Mouse (Mus musculus) cerebellum, adult 2 months (tissue): Measurements from ENCODE around the gene Gm3776. TPM values are rescaled to one million over a fixed set of nuclear protein-coding genes. Genes with fewer than 3 reads are reported as not detected.
"Not testable (repeated sequence)": the region's sequence is repeated elsewhere in the genome, so short reads cannot be mapped to it uniquely, and the experiment has no call there.

Source experiments
- DNase-seq, 2 experiments: peaks; one replicate each; pipeline ENCODE4 v3.0.0; 2021
- H3K27ac ChIP-seq: fragments of 200-500 bp; 2 replicates; pipeline ENCODE4 v1.5.1; 2012; ENCODE audit warnings: low read length, control low read depth, inconsistent platforms; ENCODE audit not compliant: insufficient read depth
- H3K27me3 ChIP-seq: fragments of 200-500 bp; 2 replicates; pipeline ENCODE4 v1.6.1; 2012; ENCODE audit warnings: inconsistent platforms, mild to moderate bottlenecking, low read length, moderate library complexity; ENCODE audit not compliant: control insufficient read depth, insufficient read depth
- H3K4me1 ChIP-seq: fragments of 200-500 bp; 2 replicates; pipeline ENCODE4 v1.6.1; 2011; ENCODE audit warnings: low read length; ENCODE audit not compliant: control insufficient read depth, insufficient read depth
- H3K4me3 ChIP-seq: fragments of 200-500 bp; replicated peaks from 2 replicates; pipeline ENCODE3; 2011; ENCODE audit warnings: mild to moderate bottlenecking, low read depth, low read length, control low read depth; ENCODE audit not compliant: insufficient read depth
- CTCF ChIP-seq: fragments of 200-500 bp; IDR thresholded peaks from 2 replicates; pipeline ENCODE4 v1.5.1; 2011; ENCODE audit warnings: low read depth, mild to moderate bottlenecking, control low read depth, low read length, moderate library complexity, borderline replicate concordance; ENCODE audit not compliant: insufficient read depth
- POLR2A ChIP-seq: fragments of 200-500 bp; IDR thresholded peaks from 2 replicates; pipeline ENCODE4 v1.6.1; 2011; ENCODE audit warnings: low read length, control low read depth, borderline replicate concordance; ENCODE audit not compliant: insufficient read depth
- WGBS: fragments of 180-500 bp; shearing (Covaris S2); methylation state at CpG from one replicate; pipeline ENCODE4 v1.1.7; 2018; 5-methylcytosine and 5-hydroxymethylcytosine counted together
- polyA plus RNA-seq: library from polyadenylated mRNA; depleted of rRNA; stranded (reverse); fragments of >200 nt; gene quantifications from 2 replicates; pipeline ENCODE4 v1.2.3, GENCODE M21; 2012

Gm3776 gene
- polyA plus RNA-seq, 1 experiment: not detected

GRCm38 (mm10) chr9:78223221-78223902 is 33.6 kb upstream of the Gm3776 start:
- WGBS: 63% methylated on average over 10 of the region's 10 CpGs
- Histone ChIP-seq H3K4me3 (no peak overlapping the region), H3K27me3 (no peaks in the 10 kb centered on the region), H3K27ac (no peak overlapping the region), H3K4me1 (no peaks in the 10 kb centered on the region)
- no peak for DNase-seq
- TF ChIP-seq POLR2A (no peak), CTCF (no peak)

GRCm38 (mm10) chr9:78224418-78224817 is 32.5 kb upstream of the Gm3776 start:
- no peaks in the 10 kb centered on the region for H3K4me1 ChIP-seq
- no peak overlapping the region for H3K27ac ChIP-seq
- H3K4me3 ChIP-seq: no peak overlapping the region
- 93% methylated on average over 2 of the region's 2 CpGs for WGBS
- no peaks in the 10 kb centered on the region for H3K27me3 ChIP-seq
- TF ChIP-seq POLR2A (no peak), CTCF (no peak)
- no peak for DNase-seq

GRCm38 (mm10) chr9:78225304-78225703 is 31.6 kb upstream of the Gm3776 start:
- Histone ChIP-seq H3K27ac (no peak overlapping the region), H3K4me1 (no peaks in the 10 kb centered on the region), H3K27me3 (no peaks in the 10 kb centered on the region), H3K4me3 (no peak overlapping the region)
- TF ChIP-seq POLR2A (no peak), CTCF (no peak)
- 76% methylated on average over 11 of the region's 11 CpGs for WGBS
- DNase-seq: no peak

GRCm38 (mm10) chr9:78228122-78228521 is 28.8 kb upstream of the Gm3776 start:
- no peak overlapping the region for H3K4me3 ChIP-seq
- 97% methylated on average over 2 of the region's 2 CpGs for WGBS
- no peak for DNase-seq
- H3K4me1 ChIP-seq: no peaks in the 10 kb centered on the region
- TF ChIP-seq CTCF (no peak), POLR2A (no peak)
- no peak overlapping the region for H3K27ac ChIP-seq
- H3K27me3 ChIP-seq: no peaks in the 10 kb centered on the region

- not testable (repeated sequence) for DNase-seq, H3K27me3 ChIP-seq, H3K27ac ChIP-seq, H3K4me3 ChIP-seq, H3K4me1 ChIP-seq
- 63% methylated on average over 3 of the region's 3 CpGs for WGBS
Measured at GRCm38 (mm10) chr9:78229658-78230057, 27.3 kb upstream of the Gm3776 start.

- DNase-seq, H3K4me3 ChIP-seq, H3K4me1 ChIP-seq, H3K27me3 ChIP-seq, H3K27ac ChIP-seq: not testable (repeated sequence)
- WGBS: 61% methylated on average over 3 of the region's 3 CpGs
Measured at GRCm38 (mm10) chr9:78230461-78230860, 26.5 kb upstream of the Gm3776 start, which contains the start of gene Gsta1. TSS of gene Gsta1 (plus strand) at chr9:78230656.

GRCm38 (mm10) chr9:78233121-78233695 is 23.7 kb upstream of the Gm3776 start:
- not testable (repeated sequence) for H3K27ac ChIP-seq, H3K4me1 ChIP-seq, H3K27me3 ChIP-seq, H3K4me3 ChIP-seq, DNase-seq
- WGBS: no CpG with 5 or more reads among the region's 10 CpGs

- 38% methylated on average over 4 of the region's 4 CpGs for WGBS
Measured at GRCm38 (mm10) chr9:78255683-78256470, 1.1 kb upstream of the Gm3776 start.

More at GRCm38 (mm10) chr9:78255683-78256470, 1.1 kb upstream of the Gm3776 start:
- not testable (repeated sequence) for H3K4me1 ChIP-seq, H3K27me3 ChIP-seq, H3K4me3 ChIP-seq, H3K27ac ChIP-seq
- DNase-seq: peak in 1 of 2 experiments; percentile 14
